Mouse (Mus musculus): ENCODE measurements around the gene Zcchc9.

DNA sequence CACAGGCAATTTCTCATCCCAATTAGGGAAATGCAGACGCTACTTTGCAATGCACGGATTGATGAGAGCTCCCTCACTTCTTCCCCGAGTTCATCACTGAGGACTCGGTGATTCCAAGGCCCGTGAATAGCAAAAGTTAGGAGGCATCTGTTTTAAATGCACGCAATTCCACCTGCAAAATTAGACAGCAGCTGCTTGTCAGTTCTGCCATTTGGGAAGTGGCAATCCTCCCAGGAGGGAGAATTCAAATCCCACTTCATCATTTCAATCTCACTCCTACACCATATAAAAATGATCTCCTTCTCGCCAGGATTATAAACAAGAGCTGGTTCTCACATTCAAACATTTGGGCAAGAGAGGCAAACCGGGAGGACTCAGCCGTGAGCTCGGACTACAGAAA lies 10.1 kb downstream of the Zcchc9 start:
- no peak for TF ChIP-seq POLR2AphosphoS5 (IDR thresholded peaks at IDR 0.05; ENCODE audit: insufficient replicate concordance, low read depth, low read length)
- no peak for TF ChIP-seq CTCF (IDR thresholded peaks at IDR 0.05; ENCODE audit: low read depth, low read length)

Measured in G1E (cell line).